Mouse (Mus musculus): ENCODE measurements around the gene Hoxd12.

Hoxd12 gene

DNA sequence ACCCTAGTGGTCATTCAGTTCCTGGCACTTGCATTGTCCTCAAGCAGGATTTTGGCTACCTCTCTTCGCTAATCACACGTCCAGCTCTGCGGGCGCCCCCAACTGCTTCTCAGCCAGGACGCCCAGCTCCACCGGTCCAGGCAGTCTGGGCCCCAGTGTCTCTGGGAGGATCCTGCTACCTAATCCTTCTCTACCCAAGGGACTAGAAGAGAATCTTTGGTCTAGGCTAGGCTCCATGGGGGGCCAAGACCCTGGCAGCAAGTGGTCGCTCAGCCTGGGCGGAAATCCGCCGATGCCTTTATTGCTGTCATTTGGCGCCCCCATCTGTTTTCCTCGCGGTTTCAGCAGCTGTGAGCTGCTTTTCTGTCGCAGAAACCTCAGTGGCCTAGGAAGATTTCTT lies 13.1 kb upstream of the Hoxd12 start:
- intact Hi-C loops (cut with DNase I), result loop anchor here (5.0 kb wide), 1 partner anchor 359 kb away; no protein-coding TSS in a partner anchor

DNA sequence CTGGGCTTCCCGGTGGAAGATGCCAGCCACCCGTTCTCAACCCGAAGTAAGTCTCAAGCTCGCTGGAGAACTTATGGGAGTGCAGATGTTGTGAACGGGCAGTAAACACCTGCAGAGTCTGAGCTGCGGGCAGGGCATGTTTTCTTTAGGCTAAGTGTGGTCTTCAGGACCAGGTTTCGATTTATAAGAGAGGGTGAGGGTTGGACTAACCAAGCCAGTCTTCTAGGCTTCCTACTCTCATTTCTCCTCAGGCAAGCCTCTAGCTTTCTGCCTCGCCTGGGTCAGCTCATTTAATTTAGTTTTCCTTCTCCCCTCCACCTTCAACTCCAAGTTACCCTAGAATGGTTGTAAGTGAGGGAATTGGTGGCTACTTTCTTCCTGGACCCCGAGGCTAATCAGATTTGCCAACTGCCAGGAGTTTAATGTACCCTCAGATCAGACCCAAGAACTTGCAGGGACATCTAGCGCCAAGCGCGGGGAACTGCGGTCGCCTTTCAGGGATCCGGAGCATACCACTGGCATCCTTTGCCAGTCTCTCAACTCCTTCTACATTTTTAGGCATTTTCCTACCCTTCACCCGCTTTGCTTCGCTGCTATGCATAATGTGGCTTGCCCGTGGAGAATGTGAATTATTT lies 11.4 kb upstream of the Hoxd12 start:
- intact Hi-C loops (cut with DNase I), result loop anchor here (5.0 kb wide), 1 partner anchor 361 kb away; no protein-coding TSS in a partner anchor

DNA sequence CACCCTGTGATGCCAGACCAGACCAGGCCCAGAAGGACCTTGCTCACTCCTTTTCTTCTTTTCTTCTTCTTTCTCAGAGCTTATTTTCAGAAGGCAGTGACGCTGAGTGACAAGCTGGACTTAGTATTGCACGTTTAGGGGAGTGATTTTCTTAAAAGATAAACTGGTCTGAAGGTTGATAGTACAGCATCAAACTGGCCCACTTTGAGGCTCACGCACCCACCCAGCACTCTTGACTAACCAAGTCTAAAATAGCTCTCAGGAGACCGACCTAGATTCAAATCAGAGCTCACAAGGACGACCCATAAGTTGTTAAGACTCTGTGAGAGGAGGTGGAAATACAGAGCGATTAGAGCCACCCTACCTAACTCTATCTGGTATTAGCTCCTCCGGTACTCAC lies 8.4 kb upstream of the Hoxd12 start:
- intact Hi-C loops (cut with DNase I), result no loop called here

DNA sequence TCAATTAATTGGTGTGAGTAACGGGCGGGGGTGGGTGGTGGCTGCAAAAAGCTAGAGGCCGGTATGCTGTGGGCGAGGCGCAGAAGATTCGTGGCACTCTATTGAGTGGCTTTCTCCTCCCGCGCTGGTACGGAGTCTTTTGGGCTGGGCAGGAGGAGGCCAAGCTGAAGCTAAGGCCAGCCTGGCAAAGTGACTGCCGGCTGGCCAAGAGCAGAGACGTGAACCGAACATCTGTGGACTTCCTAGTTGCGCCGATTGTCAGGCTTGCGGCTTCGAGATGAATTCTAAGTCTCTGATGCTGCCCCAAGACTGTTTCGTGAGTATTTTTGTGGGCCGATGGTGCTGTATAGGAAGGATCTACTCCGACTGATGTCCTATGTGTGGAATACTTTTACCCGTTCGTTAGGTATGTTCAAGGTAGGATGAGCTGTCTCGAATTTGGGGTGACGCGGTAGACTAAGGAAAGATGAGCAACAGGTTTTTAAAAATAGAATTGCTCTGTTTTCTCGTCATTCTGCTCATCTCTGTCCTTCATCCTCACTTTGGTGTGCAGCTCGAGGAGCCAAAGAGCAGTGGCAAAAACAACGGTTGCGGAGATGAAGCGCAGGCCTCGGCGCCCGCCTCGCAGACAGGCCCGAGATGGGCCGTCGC lies 7.5 kb upstream of the Hoxd12 start:
- intact Hi-C loops (cut with DNase I), result no loop called here

DNA sequence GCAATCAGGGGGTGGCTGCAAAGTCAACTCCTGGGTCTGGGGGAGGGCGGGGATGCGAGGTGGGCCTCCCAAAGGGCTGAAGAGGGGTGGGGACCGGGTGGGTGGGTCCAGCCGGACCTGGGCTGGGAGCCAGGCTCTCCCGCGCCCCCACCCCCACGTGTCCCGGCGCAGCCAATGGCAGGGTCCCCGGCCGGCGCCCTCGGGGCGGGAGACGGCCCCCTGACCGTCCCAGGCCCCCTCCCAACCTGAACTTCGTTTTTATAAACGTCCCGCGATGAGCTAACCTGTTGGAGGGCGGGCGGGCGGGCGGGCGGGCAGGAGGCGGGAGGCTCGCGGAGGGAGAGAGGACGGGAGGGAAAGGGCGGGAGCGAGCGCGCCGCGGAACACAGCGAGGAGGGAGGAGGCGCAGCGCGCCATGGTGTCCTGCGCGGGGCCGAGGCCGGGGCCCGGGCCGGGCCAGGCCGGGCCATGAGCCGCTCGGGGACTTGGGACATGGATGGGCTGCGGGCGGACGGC lies 6.9 kb upstream of the Hoxd12 start, which contains the start of gene Hoxd13:
Gene Hoxd13, plus strand, starts transcription at position 469 of the 516 bp plus-strand sequence.
- intact Hi-C loops (cut with DNase I), result no loop called here

DNA sequence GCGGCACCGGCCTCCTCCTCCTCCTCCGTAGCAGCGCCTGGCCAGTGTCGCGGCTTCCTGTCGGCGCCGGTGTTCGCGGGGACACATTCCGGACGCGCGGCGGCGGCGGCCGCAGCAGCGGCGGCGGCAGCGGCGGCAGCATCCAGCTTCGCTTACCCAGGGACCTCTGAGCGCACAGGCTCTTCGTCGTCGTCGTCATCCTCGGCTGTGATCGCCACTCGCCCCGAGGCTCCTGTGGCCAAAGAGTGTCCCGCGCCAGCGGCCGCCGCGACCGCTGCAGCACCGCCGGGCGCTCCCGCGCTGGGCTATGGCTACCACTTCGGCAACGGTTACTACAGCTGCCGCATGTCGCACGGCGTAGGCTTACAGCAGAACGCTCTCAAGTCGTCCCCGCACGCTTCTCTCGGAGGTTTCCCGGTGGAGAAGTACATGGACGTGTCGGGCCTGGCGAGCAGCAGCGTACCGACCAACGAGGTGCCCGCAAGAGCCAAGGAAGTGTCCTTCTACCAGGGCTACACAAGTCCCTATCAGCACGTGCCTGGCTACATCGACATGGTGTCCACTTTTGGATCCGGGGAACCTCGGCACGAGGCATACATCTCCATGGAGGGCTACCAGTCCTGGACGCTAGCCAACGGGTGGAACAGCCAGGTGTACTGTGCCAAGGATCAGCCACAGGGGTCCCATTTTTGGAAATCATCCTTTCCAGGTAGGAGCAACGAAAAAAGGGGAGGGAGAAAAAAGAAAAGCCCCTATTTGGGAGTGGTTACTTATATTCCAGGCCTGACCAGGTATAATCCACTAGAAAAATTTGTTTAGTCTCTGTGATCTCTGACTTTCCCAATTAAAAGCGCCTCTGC lies 6.2 kb upstream of the Hoxd12 start:
- intact Hi-C loops (cut with DNase I), result no loop called here

DNA sequence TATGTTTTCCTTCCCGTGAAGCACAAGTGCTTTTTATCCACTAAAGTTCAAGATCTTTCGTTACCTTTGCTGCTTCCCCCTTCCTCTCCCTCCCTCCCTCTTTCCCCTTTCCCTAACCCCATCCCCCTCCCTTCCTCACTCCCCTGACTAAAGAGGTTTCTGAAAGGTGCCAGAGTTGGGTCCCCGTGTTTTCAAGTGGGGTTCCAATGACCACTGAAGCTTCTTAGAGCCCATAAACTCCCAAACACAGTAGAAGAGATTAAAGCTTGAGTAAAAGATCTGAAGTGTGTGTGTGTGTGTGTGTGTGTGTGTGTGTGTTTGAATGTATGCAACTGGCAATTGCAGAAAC lies 5.6 kb upstream of the Hoxd12 start:
- intact Hi-C loops (cut with DNase I), result no loop called here

DNA sequence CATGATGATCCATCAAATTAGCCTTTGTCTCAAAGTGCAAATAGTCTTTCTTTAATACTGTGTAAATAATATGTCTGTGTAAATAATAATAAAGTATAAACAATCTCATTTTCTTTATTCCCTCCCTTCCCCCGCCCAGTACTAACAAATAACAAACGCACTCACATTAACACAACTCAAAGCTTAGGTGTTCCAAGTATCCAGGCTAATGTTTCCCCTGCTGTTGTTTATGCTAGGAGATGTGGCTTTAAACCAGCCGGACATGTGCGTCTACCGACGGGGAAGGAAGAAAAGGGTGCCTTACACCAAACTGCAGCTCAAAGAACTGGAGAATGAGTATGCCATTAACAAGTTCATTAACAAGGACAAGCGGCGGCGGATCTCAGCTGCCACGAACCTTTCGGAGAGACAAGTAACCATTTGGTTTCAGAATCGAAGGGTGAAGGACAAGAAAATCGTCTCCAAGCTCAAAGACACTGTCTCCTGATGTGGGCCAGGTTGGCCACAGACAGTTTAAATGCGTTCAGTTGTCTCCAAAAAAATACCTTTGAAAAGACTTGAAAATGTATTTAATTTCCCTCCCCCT lies 5.1 kb upstream of the Hoxd12 start:
- intact Hi-C loops (cut with DNase I), result loop anchor here (5.0 kb wide), 2 partner anchors 602 to 702 kb away; no protein-coding TSS in a partner anchor

DNA sequence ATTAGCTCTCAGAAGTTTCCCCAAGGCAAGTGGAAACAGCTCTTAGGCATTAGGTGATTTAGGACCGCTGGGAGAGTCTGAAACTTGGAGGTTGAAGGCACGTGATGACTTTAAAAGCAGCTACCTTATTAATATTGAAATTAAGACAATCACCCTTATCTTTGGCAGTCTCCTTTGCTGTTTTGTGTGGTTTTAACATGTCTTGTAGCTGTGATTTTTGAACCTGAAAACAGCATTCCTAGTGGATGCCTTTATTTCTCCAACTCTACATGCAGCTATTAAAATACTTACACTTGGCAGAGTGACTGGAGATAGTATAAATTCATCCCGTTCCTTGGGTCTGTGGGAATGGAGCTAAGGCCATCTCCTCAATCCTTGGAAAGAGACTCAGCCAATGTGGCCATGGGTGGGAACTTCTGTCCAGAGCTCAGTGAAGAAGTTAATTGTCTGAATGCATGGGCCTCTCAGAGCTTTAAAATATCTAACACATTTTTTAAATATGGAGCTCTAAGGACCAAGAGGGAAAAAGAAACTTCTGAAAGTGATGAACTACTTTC lies 4.1 kb upstream of the Hoxd12 start:
- intact Hi-C loops (cut with DNase I), result loop anchor here (5.0 kb wide), 2 partner anchors 603 to 703 kb away; no protein-coding TSS in a partner anchor

DNA sequence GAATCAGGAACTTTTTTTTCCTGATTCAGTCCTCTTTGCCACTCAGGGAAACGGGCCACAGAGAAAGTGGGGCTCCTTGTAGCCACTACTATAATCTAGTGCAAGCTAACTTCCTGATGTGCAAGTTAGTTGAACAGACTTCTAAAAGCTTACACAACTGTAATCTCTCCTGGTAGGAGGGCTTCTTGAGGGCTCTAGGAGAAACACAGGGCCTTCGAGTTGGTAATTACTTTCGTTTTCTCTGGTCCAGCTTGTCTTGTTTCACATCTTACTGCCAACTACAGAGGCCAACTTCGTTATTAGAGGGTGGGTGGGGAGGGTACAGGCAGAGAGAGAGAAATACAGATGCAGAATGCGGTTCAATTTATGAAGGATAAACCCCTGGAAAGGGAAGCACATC lies 3.0 kb upstream of the Hoxd12 start:
- intact Hi-C loops (cut with DNase I), result loop anchor here (5.0 kb wide), 2 partner anchors 605 to 705 kb away; no protein-coding TSS in a partner anchor

DNA sequence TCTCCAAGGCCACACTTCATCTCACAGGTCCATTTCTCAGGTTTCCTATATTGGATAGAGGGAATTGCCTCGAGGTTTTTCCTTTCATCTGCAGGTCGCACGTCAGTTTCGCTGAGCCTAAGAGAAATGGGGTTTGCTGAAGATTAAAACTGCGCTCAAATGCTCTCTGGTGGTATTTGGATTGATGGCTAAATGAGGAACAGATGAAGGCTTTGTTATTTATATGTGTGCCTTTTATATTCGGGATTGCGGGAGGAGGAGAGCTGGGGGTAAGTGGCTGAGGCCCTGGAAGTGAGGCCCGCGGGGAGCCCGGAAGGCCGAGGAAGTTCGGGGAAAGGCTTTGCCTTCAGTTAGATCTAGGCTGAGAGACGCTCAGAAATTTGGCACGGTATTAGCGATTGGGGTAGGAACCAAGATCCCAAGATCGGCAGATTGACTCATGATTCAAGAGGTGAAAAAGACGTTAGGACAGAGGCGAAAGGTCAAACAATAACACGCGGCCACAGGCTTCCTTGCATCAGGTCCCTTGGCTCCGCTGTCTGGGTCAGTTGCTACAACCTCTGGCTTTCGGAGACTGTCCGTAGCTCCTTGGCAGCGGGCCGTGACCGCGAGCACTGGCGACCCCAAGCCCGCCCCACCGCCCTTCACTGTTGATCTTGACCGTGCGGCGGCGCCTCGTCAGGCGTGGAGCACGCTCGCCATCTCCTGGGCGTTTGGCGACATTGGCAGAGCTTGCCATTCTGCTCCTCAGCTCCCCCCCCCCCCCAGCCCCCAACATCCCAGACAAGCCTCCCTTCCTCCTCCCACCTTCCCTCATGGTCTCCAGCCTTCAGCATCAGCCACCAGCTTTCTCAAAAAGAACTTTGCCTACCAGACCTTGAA lies 2.1 kb upstream of the Hoxd12 start:
- intact Hi-C loops (cut with DNase I), result loop anchor here (5.0 kb wide), 2 partner anchors 605 to 705 kb away; no protein-coding TSS in a partner anchor

DNA sequence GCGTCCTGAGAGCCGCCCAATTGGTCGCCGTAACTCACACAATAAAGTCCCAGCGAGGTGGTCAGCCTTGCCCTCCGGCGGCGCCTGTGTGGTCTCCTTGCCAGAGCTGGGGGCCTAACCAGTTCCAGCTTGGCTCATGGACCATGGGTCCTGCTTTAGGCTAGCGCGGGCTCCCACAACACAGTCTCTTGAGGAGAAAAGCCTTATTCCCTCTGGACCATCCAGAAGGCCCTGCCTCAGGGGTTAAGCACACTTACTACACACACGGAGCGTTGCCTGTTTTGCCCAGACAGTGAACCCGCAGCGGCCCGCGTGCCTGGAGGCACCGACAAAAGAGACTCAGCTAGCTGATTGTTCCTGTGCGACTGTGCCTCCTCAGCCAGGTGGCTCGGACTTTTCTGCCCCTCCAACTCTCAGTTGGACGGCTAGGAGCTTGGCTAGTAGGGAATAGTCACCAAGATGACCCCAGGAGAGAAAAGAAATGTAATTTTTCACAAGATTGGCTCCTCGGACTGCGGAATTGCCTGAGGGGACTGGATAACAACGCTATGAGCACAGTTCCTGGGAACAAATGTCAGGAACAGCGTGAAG lies 883 bp upstream of the Hoxd12 start:
- intact Hi-C loops (cut with DNase I), result loop anchor here (5.0 kb wide), 2 partner anchors 607 to 707 kb away; no protein-coding TSS in a partner anchor

DNA sequence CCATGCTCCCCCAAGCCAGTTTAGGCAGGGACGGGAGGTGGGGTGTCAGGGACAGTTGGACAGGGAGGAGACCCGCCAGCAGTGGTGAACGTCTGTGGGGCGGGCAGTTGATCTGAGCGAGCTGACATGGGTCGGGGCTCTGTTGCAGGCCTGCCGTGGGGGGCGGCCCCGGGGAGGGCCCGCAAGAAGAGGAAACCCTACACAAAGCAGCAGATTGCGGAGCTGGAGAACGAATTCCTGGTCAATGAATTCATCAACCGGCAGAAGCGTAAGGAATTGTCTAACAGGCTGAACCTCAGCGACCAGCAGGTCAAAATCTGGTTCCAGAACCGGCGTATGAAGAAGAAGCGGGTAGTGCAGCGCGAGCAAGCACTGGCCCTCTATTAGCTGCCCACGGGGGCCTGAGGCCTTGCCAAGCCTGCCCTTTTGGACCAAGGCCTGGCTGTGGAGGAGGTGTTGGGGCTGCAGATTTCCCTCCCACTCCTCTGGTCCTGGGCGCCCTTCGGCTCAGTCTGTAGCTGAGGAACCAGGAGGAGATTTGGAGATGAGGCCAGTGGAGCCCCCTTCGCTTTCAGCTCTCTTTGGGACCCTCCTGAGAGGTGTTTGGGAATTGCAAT lies 961 bp downstream of the Hoxd12 start:
- intact Hi-C loops (cut with DNase I), result no loop called here

DNA sequence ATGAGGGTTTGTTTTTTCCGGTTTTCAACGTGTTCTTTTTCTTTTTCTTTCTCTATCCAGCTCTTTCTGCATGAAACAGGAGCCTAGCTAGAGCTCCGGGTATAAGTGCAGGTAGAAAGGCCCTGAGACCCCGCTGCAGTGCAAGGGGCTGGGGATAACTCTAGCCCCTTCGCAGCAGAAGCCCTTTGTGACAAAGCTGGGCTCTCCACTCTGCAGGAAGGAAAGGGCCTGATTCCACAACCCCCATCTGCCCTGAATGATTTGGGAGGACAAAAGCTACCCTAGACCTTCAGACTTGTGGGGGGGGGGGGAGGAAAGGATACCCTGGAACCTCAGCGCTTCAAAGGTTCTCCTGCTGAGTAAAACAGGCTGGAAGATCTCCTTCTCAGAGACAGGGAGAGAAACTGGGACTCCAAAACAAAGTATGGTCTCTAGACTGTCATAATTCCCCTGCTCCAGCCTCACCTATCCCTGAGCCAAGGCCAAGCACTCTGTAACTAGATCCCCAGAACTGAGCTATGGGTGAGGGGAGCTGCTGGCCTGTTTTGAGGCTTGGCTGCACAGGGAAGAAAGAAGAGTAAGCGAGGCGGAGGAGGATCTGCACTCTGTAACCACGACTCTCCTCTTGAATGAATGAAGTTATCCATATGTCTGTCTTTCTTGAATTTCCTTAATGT lies 1.7 kb downstream of the Hoxd12 start:
- intact Hi-C loops (cut with DNase I), result no loop called here

DNA sequence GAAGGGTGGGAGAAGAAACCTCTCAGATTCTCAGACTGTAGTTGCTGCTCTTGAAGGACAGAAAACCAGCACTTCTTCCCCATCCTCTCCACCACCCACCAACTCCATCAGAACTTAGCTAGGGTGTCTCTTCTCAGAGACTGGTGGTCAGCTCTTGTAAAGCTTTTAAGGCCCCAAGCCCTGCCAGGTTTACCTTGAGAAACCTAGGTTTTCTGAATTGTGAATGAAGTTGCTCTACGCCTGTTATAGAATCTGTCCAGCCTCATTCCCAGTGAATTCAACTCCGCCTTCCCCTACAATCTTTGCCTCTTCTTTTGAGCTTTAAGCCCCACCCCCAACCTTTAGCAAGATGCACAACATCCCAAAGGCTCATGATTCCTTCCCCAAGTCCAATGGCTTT lies 2.3 kb downstream of the Hoxd12 start:
- intact Hi-C loops (cut with DNase I), result no loop called here

DNA sequence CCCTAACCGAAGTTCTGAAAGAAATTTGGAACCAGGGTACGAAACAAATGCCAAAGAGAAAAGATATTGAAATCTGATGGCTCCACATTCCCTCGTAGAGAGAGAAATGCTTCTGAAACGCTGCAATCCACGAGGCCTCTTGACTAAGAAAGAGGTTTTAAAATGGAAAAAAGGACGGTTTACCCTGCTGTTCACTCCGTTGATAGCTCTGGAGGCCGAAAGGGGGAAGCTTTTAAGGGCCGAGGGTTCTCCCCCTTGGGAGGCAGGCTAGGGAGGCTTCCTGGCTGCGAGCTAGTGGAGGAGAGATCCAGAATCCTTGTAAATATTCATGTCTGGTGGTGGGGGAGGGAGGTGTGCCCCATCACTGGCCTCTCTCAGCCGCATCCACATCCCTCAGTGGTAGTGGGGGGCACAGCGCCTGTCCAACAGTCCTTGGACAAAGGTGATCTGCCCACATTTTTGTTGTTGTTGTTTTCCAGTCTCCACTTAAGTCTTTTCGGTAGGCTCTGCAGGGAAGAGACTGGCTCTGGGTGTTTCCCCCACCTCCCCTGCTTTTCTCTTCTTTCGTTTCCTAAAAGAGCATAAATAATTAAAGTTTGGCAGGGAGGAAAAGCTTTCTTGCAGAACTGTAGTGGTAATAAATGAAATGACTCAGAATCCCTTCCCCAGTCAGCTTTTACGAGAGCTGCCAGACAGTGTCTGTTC lies 4.2 kb downstream of the Hoxd12 start, which contains the start of gene Hoxd11:
Gene Hoxd11, plus strand, starts transcription at position 667 of the 705 bp plus-strand sequence.
- intact Hi-C loops (cut with DNase I), result no loop called here

DNA sequence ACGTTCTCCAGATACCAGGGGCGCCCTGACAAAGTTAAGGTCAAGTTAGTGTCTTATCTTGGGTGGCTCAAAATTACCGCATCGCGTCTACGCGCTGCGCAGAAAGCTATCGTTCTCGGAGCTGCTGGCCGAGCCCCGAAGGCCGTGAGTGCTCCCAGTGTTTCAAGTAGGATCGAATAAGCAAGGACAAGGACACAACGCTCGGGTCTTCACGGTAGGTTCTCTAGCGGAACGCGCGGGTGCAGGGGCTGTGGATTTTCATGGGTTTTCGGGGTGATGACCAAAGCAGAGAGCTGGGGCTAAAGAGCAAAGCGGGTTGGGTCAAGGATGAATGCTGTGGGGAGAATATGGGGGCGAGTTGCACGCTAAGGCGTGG lies 4.8 kb downstream of the Hoxd12 start:
- intact Hi-C loops (cut with DNase I), result no loop called here

DNA sequence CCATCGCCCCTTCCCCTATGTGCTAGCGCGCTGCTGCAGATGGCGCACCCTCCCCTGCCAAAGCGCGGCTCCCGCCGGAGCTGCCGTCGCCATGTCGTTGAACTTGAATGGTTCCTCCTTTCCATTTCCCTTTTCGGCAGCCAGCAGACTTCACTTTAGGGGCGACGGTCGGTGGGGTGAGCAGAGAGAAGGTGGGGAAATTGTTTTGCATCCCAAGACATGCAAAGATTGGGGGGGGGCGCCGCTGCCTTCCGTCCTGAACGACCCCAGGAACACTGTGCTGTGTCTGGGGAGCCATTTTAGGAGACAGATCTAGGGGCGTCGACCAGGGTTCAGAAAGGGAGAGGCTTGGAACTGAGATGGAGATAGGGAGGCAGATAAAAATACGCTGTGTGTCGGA lies 5.2 kb downstream of the Hoxd12 start:
- intact Hi-C loops (cut with DNase I), result no loop called here

Data from adrenal gland (tissue).